ENCODE assay signal across 11 mouse cellular contexts in genomic region chr13:81684258-81684657, GRCm38 (mm10).
"Had no signal": no experiment of that assay in that cellular context is flagged by ENCODE, and none has a peak within 500 bp of the region (broad histone marks: within the 10 kb centered on the region; RNA-seq: fewer than 3 reads in every experiment).

No protein-coding gene starts in this region.

- H3K9me3 ChIP-seq: limb, embryonic 13.5 days; neural tube, embryonic 12.5 days; stomach, embryonic 15.5 days had no signal

- H3K4me3 ChIP-seq: layer of hippocampus, adult 2 months; limb, embryonic 13.5 days; neural tube, embryonic 12.5 days; stomach, embryonic 15.5 days had no signal

- H3K4me1 ChIP-seq: limb, embryonic 13.5 days; stomach, embryonic 15.5 days had no signal

- H3K9ac ChIP-seq: limb, embryonic 13.5 days; liver, embryonic 14.5 days; neural tube, embryonic 12.5 days; stomach, embryonic 15.5 days had no signal

- H3K4me2 ChIP-seq: limb, embryonic 13.5 days; neural tube, embryonic 12.5 days; stomach, embryonic 15.5 days had no signal

- H3K27me3 ChIP-seq: limb, embryonic 13.5 days; neural tube, embryonic 12.5 days; stomach, embryonic 15.5 days had no signal

- H3K27ac ChIP-seq: layer of hippocampus, adult 2 months; limb, embryonic 13.5 days; liver, embryonic 14.5 days; neural tube, embryonic 12.5 days; stomach, embryonic 15.5 days had no signal

- DNase-seq: kidney, postnatal 10 days; kidney, postnatal 4 days; left cerebral cortex, postnatal 4 days; lung, adult 18-20 months; lung, postnatal 36 days; midbrain, embryonic 14.5 days had no signal

- H3K36me3 ChIP-seq: neural tube, embryonic 12.5 days; stomach, embryonic 15.5 days had no signal
